Mouse (Mus musculus): ENCODE measurements around the gene Arid5b.

Gene Arid5b

DNA sequence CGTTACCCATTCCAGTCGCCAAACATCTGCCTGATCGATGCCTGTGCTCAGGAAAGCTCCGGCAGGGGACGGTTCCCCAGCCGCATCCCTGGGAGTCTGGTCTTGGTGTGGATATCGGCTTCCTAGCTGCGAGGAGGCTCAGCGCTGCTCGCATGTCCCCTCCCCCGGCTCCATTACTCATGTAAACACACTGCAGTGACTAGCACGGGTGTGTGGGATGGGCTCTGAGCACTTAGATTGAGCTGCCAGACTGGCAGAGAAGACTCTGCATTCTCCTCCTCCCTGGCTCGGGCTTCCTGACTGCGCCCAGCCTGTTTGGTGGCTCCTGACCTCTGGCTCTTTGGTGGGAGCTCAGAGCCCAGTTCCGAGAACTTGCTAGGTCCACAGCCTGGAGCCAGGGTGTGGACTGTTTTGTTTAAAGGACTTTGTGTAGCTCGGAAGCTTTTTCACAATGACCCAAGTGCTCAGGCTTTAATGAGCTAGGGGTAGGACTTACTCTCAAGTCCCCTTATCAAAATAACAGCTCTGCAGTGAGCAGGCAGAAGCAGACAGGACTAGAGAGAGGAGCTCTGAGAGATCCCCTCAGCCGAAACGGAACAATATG is 142.0 kb downstream of the Arid5b start:
- peak; percentile 85 for DNase-seq (ENCODE audit: low spot score)

GRCm38 (mm10) chr10:68136051-68136450 is 142.5 kb downstream of the Arid5b start:
- no peak for DNase-seq (ENCODE audit: low spot score)

- no peak for DNase-seq (ENCODE audit: low spot score)
Observed at GRCm38 (mm10) chr10:68135416-68135815, 143.1 kb downstream of the Arid5b start.

GRCm38 (mm10) chr10:68134549-68134948 is 144.0 kb downstream of the Arid5b start:
- DNase-seq (ENCODE audit: low spot score): no peak

DNA sequence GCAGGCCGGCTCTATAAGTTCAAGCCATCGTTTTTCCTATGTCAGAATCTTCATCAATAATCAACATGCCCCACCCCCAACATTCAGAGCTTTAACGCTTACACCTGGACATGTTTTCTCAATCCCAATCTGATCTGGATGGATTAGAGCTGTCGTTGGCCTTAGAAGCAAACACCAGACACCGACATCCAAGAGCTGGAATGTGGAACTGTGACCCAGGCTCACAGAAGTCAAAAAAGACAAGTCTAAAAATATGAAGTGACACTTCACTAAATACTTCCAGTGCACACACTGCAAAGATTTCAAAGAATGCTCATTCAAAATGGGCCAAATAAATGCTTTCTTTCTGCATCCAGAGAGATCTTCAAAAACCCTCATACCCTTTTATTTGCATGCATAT is 144.5 kb downstream of the Arid5b start:
- DNase-seq (ENCODE audit: low spot score): no peak

DNA sequence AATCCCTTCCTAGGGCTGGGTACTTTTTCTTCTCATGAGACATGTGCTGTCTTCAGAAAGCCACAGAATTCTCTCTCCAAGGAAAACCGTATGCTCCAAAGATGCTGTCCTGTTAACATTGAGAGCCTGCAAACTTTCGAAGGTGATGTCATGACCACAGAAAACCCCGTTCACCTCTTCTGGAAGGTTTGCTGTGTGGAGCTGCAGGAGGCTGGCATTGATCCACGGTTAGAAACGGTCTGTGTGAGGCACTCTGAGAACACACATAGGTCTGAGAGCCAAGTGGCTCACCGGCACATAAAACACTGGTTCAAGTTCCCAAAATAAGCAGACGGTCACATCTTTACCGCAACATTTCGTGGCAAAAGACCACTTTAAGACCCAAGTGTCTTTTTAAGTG is 145.9 kb downstream of the Arid5b start:
- DNase-seq (ENCODE audit: low spot score): no peak

GRCm38 (mm10) chr10:68132154-68132553 is 146.4 kb downstream of the Arid5b start:
- DNase-seq (ENCODE audit: low spot score): no peak

GRCm38 (mm10) chr10:68129651-68130050 is 148.9 kb downstream of the Arid5b start:
- DNase-seq (ENCODE audit: low spot score): no peak

DNA sequence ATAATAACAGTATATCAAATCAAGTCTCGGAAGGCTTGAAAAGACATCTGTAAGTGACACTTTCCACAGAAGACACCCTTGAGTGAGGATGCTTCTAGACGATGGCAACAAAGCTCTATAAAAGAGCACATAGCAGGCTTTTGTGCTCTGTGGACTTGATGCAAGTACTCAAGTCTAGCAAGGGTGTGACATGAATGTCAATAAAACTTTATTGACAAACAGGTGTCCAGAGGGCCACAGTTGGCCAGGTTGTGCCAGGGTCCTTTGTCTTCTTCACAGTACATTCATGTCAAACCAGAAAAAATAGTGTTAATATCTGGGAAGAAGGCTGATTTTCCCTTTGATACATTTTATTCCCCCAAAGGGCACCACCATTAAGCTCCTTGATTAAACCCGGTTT is 149.5 kb downstream of the Arid5b start:
- no peak for DNase-seq (ENCODE audit: low spot score)

DNA sequence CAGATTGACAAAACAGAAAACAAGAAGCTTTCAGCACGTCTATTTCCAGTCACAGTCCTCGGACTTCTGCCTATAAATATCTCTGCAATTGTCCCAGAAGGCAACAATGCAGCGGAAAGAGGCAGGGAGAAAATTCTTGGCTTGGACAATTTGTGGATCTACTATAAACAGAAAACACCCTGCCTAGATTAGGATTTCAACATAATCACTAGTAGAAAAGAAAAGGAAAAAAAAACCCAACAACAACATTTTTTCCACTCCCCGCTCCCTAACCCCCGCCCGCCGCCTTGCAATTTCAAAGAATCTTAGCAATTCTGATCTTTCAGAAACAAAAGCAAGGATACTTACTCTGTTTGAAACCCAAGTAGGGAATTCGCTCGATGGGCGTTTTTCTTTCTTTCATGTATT is 150.1 kb downstream of the Arid5b start:
- no peak for DNase-seq (ENCODE audit: low spot score)

- DNase-seq (ENCODE audit: low spot score): no peak
Observed at GRCm38 (mm10) chr10:68127604-68128256, 150.8 kb downstream of the Arid5b start.

GRCm38 (mm10) chr10:68127104-68127503 is 151.4 kb downstream of the Arid5b start:
- DNase-seq (ENCODE audit: low spot score): no peak

DNA sequence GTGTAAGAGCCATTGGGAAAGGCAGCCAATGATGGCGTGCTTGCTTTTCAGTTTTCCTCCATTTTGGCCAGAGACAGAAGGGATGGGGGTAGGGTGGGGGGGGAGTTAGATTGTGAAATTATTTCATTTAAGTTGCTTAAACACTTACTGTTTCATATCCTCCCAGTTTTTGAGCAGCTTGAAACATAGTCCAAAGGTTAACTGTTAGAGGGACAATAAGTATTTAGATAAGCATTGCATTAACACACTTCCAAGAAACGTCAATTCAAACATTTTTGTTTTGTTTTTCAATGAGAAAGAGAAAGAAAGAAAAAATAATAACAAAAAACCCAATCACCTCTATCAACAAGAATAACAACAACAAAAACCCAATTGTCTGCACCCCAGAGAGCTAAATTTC is 152.0 kb downstream of the Arid5b start:
- no peak for DNase-seq (ENCODE audit: low spot score)

DNA sequence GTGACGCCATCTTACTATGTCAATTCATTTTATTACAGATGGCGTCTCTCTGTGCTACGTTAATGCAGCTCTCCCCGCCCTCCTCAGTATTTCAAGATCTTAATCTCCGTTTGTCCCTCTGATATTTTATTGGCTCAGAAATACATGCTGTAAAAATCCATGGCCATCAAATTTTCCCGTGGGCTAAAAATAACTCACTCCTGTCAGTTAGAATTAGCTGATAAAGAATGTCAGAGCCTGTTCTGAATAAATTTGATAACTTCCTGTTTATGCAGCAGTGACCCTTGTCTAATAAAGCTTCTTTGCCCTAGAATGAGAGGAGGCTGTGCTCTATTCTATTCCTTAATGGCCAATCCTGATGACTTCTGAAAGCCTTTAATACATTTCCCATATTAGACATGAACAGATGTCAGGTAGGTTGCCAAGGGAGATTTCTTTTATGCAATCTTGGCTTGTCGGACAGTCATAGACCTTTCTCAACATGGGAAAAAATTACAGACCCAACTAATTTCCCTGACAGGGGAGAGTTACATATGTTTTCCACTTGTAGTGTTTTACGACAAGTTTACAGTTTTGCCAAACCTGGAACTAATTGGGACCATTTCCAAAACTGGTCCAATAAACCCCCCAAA is 152.5 kb downstream of the Arid5b start:
- DNase-seq (ENCODE audit: low spot score): no peak

DNA sequence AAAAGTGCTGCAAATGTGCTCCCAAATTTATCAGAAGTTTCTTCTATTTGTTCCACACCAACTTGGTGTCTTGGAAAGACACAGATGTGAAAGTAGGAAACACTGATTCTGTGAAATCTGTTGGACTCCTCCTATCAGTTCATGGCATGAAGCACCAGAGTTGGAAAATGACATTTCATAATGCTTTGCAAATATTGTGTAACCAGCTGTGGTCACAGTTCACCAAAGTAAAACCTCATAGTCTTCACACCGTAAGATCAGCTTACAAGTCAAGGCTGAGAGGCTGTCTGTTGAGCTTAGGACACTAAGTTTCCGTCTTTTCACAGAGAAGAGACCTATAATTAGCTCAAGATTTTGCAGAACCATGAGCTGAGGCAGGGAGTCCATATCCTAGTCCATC is 153.6 kb downstream of the Arid5b start:
- no peak for DNase-seq (ENCODE audit: low spot score)

DNA sequence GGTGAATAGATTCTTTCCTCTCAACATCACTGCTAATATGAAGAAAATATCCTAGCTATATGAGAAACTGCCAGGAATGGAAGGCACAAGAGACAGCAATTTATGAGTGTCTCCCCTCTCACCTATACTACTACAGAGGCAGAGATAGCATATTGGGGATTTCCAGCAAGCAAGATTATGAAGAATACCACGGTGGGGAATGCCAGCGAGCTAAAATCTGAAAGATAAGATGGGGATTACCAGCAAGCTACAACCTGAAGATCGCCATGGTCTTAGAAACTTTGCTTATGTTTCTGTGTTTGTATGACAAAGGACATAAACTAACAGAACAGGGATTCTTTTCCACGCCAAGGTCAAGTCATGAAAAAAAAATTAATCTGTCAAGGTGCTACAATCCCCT is 155.1 kb downstream of the Arid5b start:
- DNase-seq (ENCODE audit: low spot score): no peak

- DNase-seq (ENCODE audit: low spot score): no peak
Observed at GRCm38 (mm10) chr10:68121960-68122359, 156.6 kb downstream of the Arid5b start.

DNA sequence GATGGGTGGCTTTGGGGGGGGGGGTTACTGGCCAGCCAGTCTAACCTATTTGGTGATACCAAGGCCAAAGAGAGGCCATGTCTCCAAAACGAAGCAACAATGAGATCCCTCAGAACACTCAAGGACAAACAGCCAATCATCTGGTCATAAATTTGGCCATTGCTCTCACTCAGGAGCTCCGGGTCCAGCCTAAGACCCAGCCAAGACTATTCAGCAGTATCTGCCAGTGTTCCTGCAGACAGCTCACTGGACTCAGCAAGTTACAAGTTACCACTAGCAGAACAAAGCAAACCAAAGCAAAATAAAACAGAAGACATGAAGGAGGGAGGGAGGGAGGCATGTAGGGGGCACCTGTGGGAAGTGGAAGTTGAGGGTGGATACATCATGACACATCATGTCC is 157.3 kb downstream of the Arid5b start:
- DNase-seq (ENCODE audit: low spot score): no peak

DNA sequence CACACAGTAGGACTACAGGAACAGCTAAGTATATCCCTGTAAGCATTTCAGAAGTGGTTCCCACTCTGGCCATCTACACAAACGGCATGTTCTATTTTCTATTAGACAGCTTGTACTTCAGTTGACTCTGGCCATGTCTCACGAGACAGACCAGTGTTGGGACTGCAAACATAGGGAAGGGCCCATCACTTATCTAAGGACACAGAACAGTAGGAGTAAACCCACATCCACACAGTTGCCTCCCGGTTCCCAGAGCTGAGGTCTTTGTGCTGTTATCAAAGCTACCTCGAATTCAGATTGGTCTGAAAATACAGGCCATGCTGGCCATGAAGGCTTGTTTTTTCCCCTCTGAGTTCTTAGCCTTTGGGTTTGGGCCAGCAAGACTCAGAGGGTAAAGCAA is 158.5 kb downstream of the Arid5b start:
- no peak for DNase-seq (ENCODE audit: low spot score)

- DNase-seq (ENCODE audit: low spot score): no peak
Observed at GRCm38 (mm10) chr10:68119285-68119684, 159.3 kb downstream of the Arid5b start.

DNA sequence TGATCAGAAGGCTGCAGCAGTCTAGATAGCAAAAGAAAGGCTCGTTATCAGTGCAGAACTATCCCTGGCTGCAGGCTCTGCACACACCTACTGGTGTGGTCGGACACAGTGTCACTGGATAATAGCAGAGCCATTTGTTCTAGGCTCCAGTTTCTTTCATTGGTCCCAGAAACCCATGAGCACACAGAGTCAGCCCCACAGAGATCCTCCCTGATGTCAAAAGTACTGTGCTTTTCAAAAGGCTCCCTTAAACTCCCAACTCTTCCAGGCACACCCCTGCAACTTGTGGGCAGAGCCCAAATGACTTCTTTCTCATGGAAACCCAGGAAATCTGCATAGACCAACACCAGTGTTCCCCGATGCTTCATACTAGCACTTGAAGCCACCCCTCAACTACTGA is 163.6 kb downstream of the Arid5b start:
- DNase-seq (ENCODE audit: low spot score): no peak

DNA sequence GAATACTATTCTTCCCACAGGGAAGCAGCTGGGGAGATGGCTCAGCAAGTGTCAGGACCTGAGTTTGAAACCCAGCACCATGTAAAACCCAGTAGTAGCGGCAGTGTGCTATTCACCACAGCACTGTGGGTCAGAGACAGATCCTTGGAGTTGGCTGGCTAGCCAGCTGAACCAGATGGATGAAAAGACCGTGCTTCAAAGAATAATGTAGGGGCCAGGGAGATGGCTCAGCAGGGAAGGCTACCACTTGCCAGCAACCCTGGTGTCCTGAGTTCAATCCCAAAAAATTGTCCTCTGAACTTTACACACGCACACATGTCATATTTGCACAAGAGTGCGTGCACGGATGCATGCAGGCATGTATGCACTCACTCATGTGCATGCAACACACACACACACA is 164.9 kb downstream of the Arid5b start:
- no peak for DNase-seq (ENCODE audit: low spot score)

DNA sequence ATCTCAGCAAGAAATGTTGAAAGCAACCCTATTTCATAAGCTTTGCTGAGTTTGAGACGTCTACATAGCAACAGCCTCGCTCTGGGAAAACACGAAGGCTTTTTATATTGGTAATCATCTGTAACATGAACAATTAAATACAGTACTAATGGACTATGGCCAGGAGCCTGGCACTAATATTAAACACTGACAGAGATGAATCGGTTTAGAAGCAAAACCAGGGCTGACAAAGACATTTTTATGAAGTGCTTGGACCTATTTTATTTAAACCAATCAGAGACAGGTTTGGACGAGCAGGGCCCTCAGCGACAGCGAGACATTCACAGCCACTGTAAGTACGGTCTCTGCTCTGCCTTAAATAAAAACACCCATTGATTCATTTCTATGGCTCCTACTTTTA is 165.6 kb downstream of the Arid5b start:
- peak; percentile 19 for DNase-seq (ENCODE audit: low spot score)

DNA sequence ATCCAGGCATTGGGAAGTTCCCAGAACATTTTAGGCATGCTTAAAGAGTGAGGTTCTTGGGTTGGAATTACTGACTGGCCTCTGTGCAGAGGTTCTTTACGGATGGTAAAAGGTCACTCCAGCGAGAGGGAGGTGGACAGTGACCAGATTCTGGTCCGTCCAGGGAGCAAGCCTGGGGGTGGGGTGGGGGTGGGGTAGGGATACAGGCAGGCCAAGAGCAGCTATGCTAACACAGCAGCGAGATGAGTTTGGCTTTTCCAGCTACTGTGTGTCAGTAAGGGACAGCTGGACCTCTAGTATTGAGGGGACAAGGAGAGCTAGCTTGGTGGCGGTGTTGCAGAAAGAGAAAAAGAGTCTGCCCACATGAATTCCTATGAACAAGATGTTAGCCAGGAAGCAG is 167.9 kb downstream of the Arid5b start:
- DNase-seq (ENCODE audit: low spot score): no peak

Measured in layer of hippocampus, adult 11-12 months (tissue).